Mouse (Mus musculus): ENCODE measurements at regions not wholly inside any gene's neighbourhood (a gene's known extent, or its start where the extent isn't known, plus 50 kb on each side); places are given as distances from the start of the nearest gene placed in this dataset.

- DNase-seq (ENCODE audit: low read depth, low spot score): no peak
Observed at GRCm38 (mm10) chr4:34494961-34495723, 55.6 kb upstream of the Akirin2 start.

- no peak for DNase-seq (ENCODE audit: low read depth, low spot score)
Observed at GRCm38 (mm10) chr4:34498325-34498724, 52.4 kb upstream of the Akirin2 start.

GRCm38 (mm10) chr4:34498781-34499180 lies 52.0 kb upstream of the Akirin2 start:
- DNase-seq (ENCODE audit: low read depth, low spot score): no peak

DNA sequence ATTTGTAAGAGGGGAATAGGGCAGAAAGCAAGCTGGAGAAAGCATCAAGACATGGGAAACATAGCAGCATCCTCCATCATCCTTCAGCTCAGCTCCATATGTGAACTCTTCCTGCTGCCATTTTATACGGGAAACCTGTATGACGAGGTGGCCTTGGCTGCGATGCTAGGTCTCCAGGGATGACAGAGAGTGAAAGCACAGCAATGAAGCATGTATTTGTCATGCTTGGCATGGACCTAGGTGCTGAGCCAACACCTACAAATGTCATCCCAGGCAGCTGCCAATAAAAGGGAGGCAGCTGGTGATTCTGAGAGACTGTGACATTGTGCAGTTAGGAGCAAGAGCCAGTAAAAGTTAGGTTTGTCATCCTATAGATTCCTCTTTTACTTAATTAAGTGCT lies 51.0 kb upstream of the Akirin2 start:
- no peak for DNase-seq (ENCODE audit: low read depth, low spot score)

All from WW6 (cell line).